Mouse (Mus musculus): ENCODE measurements at regions not wholly inside any gene's neighbourhood (a gene's known extent, or its start where the extent isn't known, plus 50 kb on each side); places are given as distances from the start of the nearest gene placed in this dataset.

DNA sequence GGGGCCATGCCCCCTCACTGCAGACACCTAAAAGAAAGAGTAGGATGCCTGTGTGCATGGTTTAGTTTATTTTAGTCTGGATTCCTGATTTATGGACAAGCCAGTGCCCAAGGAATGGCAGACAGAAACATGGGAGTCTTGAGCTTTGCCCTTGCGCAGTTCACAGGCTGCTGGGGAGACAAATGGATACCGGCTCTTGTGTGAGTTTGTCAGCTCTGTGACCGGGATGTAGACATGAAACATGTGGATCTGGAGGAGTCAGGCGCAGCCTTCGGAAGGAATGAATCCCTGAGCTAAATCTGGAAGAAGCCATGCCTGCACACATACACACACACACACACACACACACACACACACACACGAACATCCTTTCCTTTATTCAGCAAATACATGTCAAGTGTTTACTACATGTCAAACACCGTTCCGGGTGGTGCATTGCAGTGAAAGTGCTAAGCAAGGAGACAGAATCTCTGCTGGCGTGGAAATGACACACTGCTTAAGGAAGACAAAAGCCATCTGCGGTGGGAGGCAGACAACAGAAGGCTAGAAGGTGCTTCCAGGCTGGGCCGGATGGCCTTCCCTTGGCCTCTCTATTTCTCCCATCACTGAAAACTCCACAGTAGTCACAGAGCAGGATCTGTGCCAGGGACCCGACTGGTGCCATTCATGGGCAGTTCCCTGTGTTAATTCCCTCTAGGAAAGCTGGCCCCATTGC, 144.0 kb downstream of the Kit start:
- no peak for DNase-seq (ENCODE audit: low read depth, low spot score)
- no peaks in the 10 kb centered on the region for H3K36me3 ChIP-seq (ENCODE audit: control insufficient read depth, insufficient read depth, low read length, poor library complexity, severe bottlenecking)

More for the DNA sequence above, 144.0 kb downstream of the Kit start:
- no peaks in the 10 kb centered on the region for H3K27me3 ChIP-seq (ENCODE audit: control insufficient read depth, insufficient read depth, low read length, poor library complexity, severe bottlenecking)

Data from splenic B cell, adult 2 months (primary cell).